Mouse (Mus musculus) stomach, postnatal 0 days (tissue): ENCODE results near the gene Bphl. TPM values are rescaled to one million over a fixed set of nuclear protein-coding genes. Genes with fewer than 3 reads are reported as not detected.

Experiments
- ATAC-seq: fragments of 200-750 bp; cut with Nextera tagmentation; 2 replicates; pipeline ENCODE4 v1.8.0; 2017; ENCODE audit not compliant: low FRiP score, low TSS enrichment
- DNase-seq: peaks from one replicate; pipeline ENCODE4 v3.0.0-alpha.2; 2016; ENCODE audit warnings: low spot score
- H3K27ac ChIP-seq: fragments of 300-500 bp; sonication (generic); replicated peaks from 2 replicates; pipeline ENCODE4 v1.5.1; 2014; ENCODE audit warnings: mild to moderate bottlenecking, control low read depth
- H3K27me3 ChIP-seq: fragments of 300-500 bp; sonication (generic); 2 replicates; pipeline ENCODE4 v1.6.1; 2014; ENCODE audit warnings: low read length; ENCODE audit not compliant: control insufficient read depth, insufficient read depth
- H3K36me3 ChIP-seq: fragments of 300-500 bp; sonication (generic); 2 replicates; pipeline ENCODE4 v1.6.1; 2014; ENCODE audit warnings: low read length, mixed read lengths; ENCODE audit not compliant: control insufficient read depth, insufficient read depth
- H3K4me1 ChIP-seq: fragments of 300-500 bp; sonication (generic); replicated peaks from 2 replicates; pipeline ENCODE4 v1.6.1; 2014; ENCODE audit warnings: antibody characterized with exemption; ENCODE audit not compliant: control insufficient read depth, insufficient read depth
- H3K4me2 ChIP-seq: fragments of 300-500 bp; sonication (generic); replicated peaks from 2 replicates; pipeline ENCODE4 v1.6.1; 2014; ENCODE audit warnings: low read depth, mild to moderate bottlenecking, control low read depth, moderate library complexity
- H3K4me3 ChIP-seq: fragments of 300-500 bp; sonication (generic); 2 replicates; pipeline ENCODE4 v1.5.1; 2014; ENCODE audit warnings: low read depth, low read length, control low read depth
- H3K9ac ChIP-seq: fragments of 300-500 bp; sonication (generic); 2 replicates; pipeline ENCODE4 v1.6.1; 2014; ENCODE audit warnings: mild to moderate bottlenecking, low read length, control low read depth, mixed read lengths
- H3K9me3 ChIP-seq: fragments of 300-500 bp; sonication (generic); 2 replicates; pipeline ENCODE4 v1.6.1; 2016; ENCODE audit warnings: low read length; ENCODE audit not compliant: control insufficient read depth
- CTCF ChIP-seq: IDR thresholded peaks from 2 replicates; pipeline ENCODE4 v1.5.1; 2016; ENCODE audit warnings: antibody characterized with exemption, low read depth, mild to moderate bottlenecking, moderate library complexity
- EP300 ChIP-seq: optimal IDR thresholded peaks from 2 replicates; pipeline ENCODE3; 2016; ENCODE audit warnings: antibody characterized with exemption
- WGBS: fragments of 180-500 bp; shearing (Covaris S2); extraction: QIAGEN DNeasy Blood & Tissue Kit; methylation state at CpG from one replicate; pipeline ENCODE4 v1.1.7; 2014; 5-methylcytosine and 5-hydroxymethylcytosine counted together
- polyA plus RNA-seq: library from polyadenylated mRNA; unstranded; fragments of >200 nt; fragmentation: Nextera tagmentation; extraction: Ambion mirVana; gene quantifications from 2 replicates; pipeline ENCODE4 v1.2.1, GENCODE M21; 2015

The Bphl gene
- polyA plus RNA-seq, 1 experiment from 2014 or later: 37.2 TPM

DNA sequence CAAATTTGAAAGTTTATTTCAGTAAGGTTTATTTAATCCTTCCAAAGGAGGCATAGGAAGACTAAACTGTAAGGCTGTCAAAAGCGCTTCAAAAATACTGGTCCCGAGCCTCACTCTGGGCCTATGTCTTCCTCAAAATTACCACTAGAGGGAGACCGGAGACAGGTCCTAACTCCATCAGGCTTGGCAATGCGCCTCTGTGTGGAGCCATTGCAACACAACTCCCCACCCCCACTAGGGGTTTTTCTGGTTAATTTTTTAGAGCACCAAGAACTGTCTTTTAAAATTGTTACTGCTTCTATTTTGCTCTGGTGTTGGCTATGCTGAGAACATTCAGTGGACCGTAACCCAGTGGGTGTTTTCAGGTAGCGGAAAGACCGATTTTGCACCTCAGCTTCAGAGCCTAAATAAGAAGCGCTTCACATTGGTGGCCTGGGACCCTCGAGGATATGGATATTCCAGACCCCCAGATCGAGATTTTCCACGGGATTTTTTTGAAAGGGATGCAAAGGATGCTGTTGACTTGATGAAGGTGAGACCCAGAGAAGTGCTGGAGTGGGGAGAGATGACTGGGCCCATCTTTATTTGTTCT lies 9.1 kb downstream of the Bphl start:
- Histone ChIP-seq H3K9me3 (no peaks in the 10 kb centered on the region), H3K27me3 (no peaks in the 10 kb centered on the region), H3K36me3 (0 out of 2 replicates have a peak, but pooled peaks cover 10% of the 10 kb centered on the region), H3K9ac (no peak overlapping the region), H3K27ac (no peak overlapping the region), H3K4me3 (no peak overlapping the region), H3K4me2 (no peak overlapping the region), H3K4me1 (no peaks in the 10 kb centered on the region)
- TF ChIP-seq CTCF: peak; percentile 96
- no peak for TF ChIP-seq EP300
- 42% methylated on average over 11 of the region's 11 CpGs for WGBS
- DNase-seq (peak; percentile 76), ATAC-seq (peak; percentile 88)

DNA sequence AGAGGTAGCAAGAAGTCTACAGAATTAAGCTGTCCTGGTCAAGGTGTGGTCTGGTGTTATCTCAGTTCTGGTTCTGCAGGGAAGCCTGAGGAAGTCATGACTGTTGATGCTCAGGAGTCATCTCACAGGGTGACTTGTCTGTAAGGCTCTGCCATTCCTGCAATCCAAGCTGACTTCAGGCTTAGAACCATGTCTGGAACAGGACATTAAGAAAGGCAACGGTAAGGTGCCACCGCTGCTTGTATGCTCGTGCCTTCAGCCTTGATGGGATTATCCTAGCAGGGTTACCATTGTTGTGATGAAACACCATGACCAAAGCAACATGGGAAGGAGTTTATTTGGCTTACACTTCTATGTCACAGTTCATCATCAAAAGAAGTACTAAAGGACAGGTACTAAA lies 10.1 kb downstream of the Bphl start:
- 0 out of 2 replicates have a peak, but pooled peaks cover 10% of the 10 kb centered on the region for H3K36me3 ChIP-seq
- H3K9me3 ChIP-seq: no peaks in the 10 kb centered on the region
- WGBS: 89% methylated on average over 3 of the region's 3 CpGs
- no peak overlapping the region for H3K4me3 ChIP-seq
- H3K27me3 ChIP-seq: no peaks in the 10 kb centered on the region
- no peak for DNase-seq
- TF ChIP-seq CTCF: no peak
- TF ChIP-seq EP300: no peak
- no peak overlapping the region for H3K9ac ChIP-seq
- no peak for ATAC-seq
- H3K4me1 ChIP-seq: no peaks in the 10 kb centered on the region
- no peak overlapping the region for H3K27ac ChIP-seq
- no peak overlapping the region for H3K4me2 ChIP-seq

- Histone ChIP-seq H3K4me1 (no peaks in the 10 kb centered on the region), H3K27me3 (no peaks in the 10 kb centered on the region), H3K36me3 (0 out of 2 replicates have a peak, but pooled peaks cover 10% of the 10 kb centered on the region), H3K9ac (no peak overlapping the region), H3K27ac (no peak overlapping the region), H3K4me2 (no peak overlapping the region), H3K4me3 (no peak overlapping the region), H3K9me3 (no peaks in the 10 kb centered on the region)
- DNase-seq (no peak), ATAC-seq (no peak)
- no peak for TF ChIP-seq EP300
- TF ChIP-seq CTCF: no peak
- WGBS: 90% methylated on average over 8 of the region's 8 CpGs
These were observed 13.1 kb downstream of the Bphl start for GRCm38 (mm10) chr13:34050479-34050878.

- DNase-seq: no peak
These were observed 14.3 kb downstream of the Bphl start for GRCm38 (mm10) chr13:34051692-34052091.

GRCm38 (mm10) chr13:34053673-34054282 lies 16.4 kb downstream of the Bphl start:
- Histone ChIP-seq H3K27ac (no peak overlapping the region), H3K36me3 (peaks cover 6% of the 10 kb centered on the region; the same call in 1 of the 2 replicates), H3K4me3 (no peak overlapping the region), H3K4me2 (no peak overlapping the region), H3K27me3 (no peaks in the 10 kb centered on the region), H3K9me3 (no peaks in the 10 kb centered on the region), H3K4me1 (no peaks in the 10 kb centered on the region), H3K9ac (no peak overlapping the region)
- TF ChIP-seq EP300: no peak
- TF ChIP-seq CTCF: no peak
- DNase-seq (no peak), ATAC-seq (no peak)
- 73% methylated on average over 13 of the region's 13 CpGs for WGBS

More at GRCm38 (mm10) chr13:34051692-34052091, 14.3 kb downstream of the Bphl start:
- no peak overlapping the region for H3K4me2 ChIP-seq
- H3K4me3 ChIP-seq: no peak overlapping the region
- no peaks in the 10 kb centered on the region for H3K27me3 ChIP-seq
- TF ChIP-seq CTCF (no peak), EP300 (no peak)
- H3K36me3 ChIP-seq: peaks cover 10% of the 10 kb centered on the region; the same call in 1 of the 2 replicates
- WGBS: 91% methylated on average over 3 of the region's 3 CpGs
- no peak overlapping the region for H3K9ac ChIP-seq
- no peaks in the 10 kb centered on the region for H3K9me3 ChIP-seq
- ATAC-seq: no peak
- H3K27ac ChIP-seq: no peak overlapping the region
- H3K4me1 ChIP-seq: no peaks in the 10 kb centered on the region

GRCm38 (mm10) chr13:34054391-34054790 lies 17.0 kb downstream of the Bphl start:
- no peaks in the 10 kb centered on the region for H3K27me3 ChIP-seq
- no peak for ATAC-seq
- H3K9ac ChIP-seq: no peak overlapping the region
- peaks cover 3% of the 10 kb centered on the region; the same call in 1 of the 2 replicates for H3K36me3 ChIP-seq
- TF ChIP-seq EP300 (no peak), CTCF (no peak)
- no peaks in the 10 kb centered on the region for H3K9me3 ChIP-seq
- H3K4me2 ChIP-seq: no peak overlapping the region
- H3K4me1 ChIP-seq: no peaks in the 10 kb centered on the region
- no peak for DNase-seq
- no peak overlapping the region for H3K27ac ChIP-seq
- no peak overlapping the region for H3K4me3 ChIP-seq
- WGBS: 59% methylated on average over 4 of the region's 4 CpGs
